Mouse (Mus musculus): ENCODE measurements at regions not wholly inside any gene's neighbourhood (a gene's known extent, or its start where the extent isn't known, plus 50 kb on each side); places are given as distances from the start of the nearest gene placed in this dataset.
"Not testable (repeated sequence)": the region's sequence is repeated elsewhere in the genome, so short reads cannot be mapped to it uniquely, and the experiment has no call there.

DNA sequence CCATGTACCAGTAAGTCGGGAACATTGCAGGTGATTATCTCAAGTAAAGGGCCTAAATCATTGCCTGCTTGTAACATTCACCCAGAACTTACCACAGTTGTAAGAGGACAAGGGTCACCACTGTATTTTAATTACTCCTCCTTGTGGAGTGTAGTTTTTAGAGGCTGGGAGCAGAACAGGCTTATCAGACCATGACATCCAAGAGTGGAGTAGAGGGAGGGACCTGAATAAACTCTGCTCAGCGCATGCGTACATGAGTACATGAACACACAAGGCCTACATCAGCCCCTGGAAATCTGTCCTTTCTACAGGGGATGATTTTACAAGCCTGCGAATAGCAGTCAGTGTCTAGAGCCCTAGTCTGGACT lies 456.4 kb downstream of the Cbln4 start:
- peaks cover 0 to 2% of the 10 kb centered on the region in 2 experiments; a peak in 1 of 4 replicates for H3K4me1 ChIP-seq (ENCODE audit: control insufficient read depth in 2 of 2, insufficient read depth in 2 of 2, low read length in 2 of 2)
- ATAC-seq (ENCODE audit: insufficient number of reproducible peaks, insufficient read depth, low FRiP score, low read depth), result no peak
- H3K36me3 ChIP-seq (ENCODE audit: control insufficient read depth, insufficient read depth, low read length), result no peaks in the 10 kb centered on the region
- H3K27ac ChIP-seq (replicated peaks in 1 of 2; ENCODE audit: control insufficient read depth in 1 of 2, insufficient read depth in 1 of 2, low read depth in 2 of 2, low read length in 2 of 2), result no peak overlapping the region
- no peaks in the 10 kb centered on the region for H3K9me3 ChIP-seq (ENCODE audit: control insufficient read depth, low read length)
- H3K9ac ChIP-seq (ENCODE audit: low read length), result no peak overlapping the region
- no peak overlapping the region for H3K4me2 ChIP-seq (ENCODE audit: low read length)
- H3K4me3 ChIP-seq (ENCODE audit: control insufficient read depth in 1 of 2, insufficient read depth in 1 of 2, low read depth in 1 of 2, low read length in 2 of 2), result no peak overlapping the region
- WGBS, result 87% methylated on average over 4 of the region's 4 CpGs
- H3K27me3 ChIP-seq (ENCODE audit: control insufficient read depth, insufficient read depth, low read length), result no peaks in the 10 kb centered on the region

DNA sequence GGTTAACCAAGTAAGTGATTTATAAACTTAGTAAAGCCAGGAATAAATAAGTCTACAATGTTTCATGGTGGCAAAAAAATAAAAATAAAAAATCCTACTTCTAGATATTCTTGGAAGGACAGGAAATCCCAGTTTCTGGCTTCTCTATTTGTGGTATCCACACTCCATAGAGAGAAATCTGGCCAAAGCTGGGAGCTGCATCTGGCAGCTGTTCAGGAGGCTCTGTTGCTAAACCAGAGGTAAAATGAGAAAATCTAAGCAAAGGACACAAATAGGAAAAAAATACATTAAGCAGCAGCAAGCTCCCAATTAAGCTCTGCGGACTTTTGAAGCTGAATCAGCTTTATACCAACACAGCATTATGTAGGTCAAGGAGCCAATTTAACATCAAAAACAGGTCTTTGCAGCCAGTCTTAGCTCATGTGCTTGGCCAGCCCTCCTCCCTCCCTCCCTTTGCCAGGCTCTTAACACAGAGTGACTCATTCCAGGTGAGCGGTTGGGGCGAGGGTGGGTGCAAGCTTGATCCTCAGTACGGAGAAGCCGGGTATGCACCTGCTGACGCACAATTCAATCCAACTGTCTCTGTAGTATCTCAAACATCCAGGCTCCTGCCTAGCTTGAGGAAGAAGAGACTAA lies 456.9 kb downstream of the Cbln4 start:
- ATAC-seq (ENCODE audit: insufficient number of reproducible peaks, insufficient read depth, low FRiP score, low read depth), result no peak
- Histone ChIP-seq H3K36me3 (ENCODE audit: control insufficient read depth, insufficient read depth, low read length) (no peaks in the 10 kb centered on the region), H3K9ac (ENCODE audit: low read length) (no peak overlapping the region), H3K9me3 (ENCODE audit: control insufficient read depth, low read length) (no peaks in the 10 kb centered on the region), H3K4me3 (ENCODE audit: control insufficient read depth in 1 of 2, insufficient read depth in 1 of 2, low read depth in 1 of 2, low read length in 2 of 2) (no peak overlapping the region), H3K4me1 (ENCODE audit: control insufficient read depth in 2 of 2, insufficient read depth in 2 of 2, low read length in 2 of 2) (peaks cover 0 to 2% of the 10 kb centered on the region in 2 experiments; a peak in 1 of 4 replicates), H3K4me2 (ENCODE audit: low read length) (no peak overlapping the region), H3K27ac (replicated peaks in 1 of 2; ENCODE audit: control insufficient read depth in 1 of 2, insufficient read depth in 1 of 2, low read depth in 2 of 2, low read length in 2 of 2) (no peak overlapping the region), H3K27me3 (ENCODE audit: control insufficient read depth, insufficient read depth, low read length) (no peaks in the 10 kb centered on the region)
- WGBS, result 88% methylated on average over 6 of the region's 6 CpGs

DNA sequence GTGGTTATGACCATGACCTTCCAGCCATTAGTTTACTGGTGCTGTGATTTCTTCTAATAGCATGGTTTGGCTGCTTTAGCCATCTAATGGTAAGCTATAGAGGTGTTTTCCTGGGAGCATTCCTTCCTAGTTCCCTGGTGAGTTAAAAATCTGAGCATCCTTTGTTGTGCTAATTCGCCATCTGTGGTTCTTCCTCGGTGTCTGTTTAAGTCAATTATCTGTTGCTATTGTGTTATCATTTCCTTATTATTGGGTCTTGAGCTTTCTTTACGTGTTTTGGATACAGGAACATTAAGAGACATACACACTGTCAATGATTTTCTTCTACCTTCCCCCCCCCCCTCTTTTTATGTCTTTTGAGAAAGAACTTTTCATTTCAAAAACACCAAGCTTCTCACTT lies 468.9 kb downstream of the Cbln4 start:
- whole genome bisulfite sequencing, result 64% methylated on average over 3 of the region's 3 CpGs
- no peaks in the 10 kb centered on the region for H3K36me3 ChIP-seq (ENCODE audit: control insufficient read depth, insufficient read depth, low read length)

DNA sequence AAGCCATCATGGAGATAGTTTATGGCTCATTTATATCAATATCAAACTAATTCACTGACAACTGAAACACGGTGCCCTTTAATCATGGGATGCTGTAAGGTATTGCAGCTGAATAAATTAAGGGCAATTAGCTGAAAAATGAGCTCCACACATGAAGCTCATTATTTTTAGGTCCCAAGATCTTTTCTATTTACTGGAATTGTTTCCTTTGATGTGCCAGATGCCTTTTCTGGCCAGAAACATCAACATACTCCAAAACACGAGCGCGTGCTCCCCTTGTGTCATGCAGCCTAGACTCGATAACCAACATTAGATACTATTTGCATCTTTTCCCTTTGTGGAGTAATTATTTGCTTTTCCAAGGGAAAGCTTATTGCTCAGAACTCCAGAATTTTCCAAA lies 480.6 kb downstream of the Cbln4 start:
- no peak overlapping the region for H3K27ac ChIP-seq (replicated peaks in 1 of 2; ENCODE audit: control insufficient read depth in 1 of 2, insufficient read depth in 1 of 2, low read depth in 2 of 2, low read length in 2 of 2)
- no peaks in the 10 kb centered on the region for H3K4me1 ChIP-seq (ENCODE audit: control insufficient read depth in 2 of 2, insufficient read depth in 2 of 2, low read length in 2 of 2)
- no peaks in the 10 kb centered on the region for H3K27me3 ChIP-seq (ENCODE audit: control insufficient read depth, insufficient read depth, low read length)
- H3K36me3 ChIP-seq (ENCODE audit: control insufficient read depth, insufficient read depth, low read length), result no peaks in the 10 kb centered on the region
- no peak for ATAC-seq (ENCODE audit: insufficient number of reproducible peaks, insufficient read depth, low FRiP score, low read depth)
- no peak overlapping the region for H3K4me2 ChIP-seq (ENCODE audit: low read length)
- WGBS, result 85% methylated on average over 5 of the region's 5 CpGs
- no peak overlapping the region for H3K9ac ChIP-seq (ENCODE audit: low read length)
- peaks cover 6% of the 10 kb centered on the region; the same call in 1 of the 2 replicates for H3K9me3 ChIP-seq (ENCODE audit: control insufficient read depth, low read length)
- H3K4me3 ChIP-seq (ENCODE audit: control insufficient read depth in 1 of 2, insufficient read depth in 1 of 2, low read depth in 1 of 2, low read length in 2 of 2), result no peak overlapping the region

More for the DNA sequence above, 468.9 kb downstream of the Cbln4 start:
- Histone ChIP-seq H3K27me3 (ENCODE audit: control insufficient read depth, insufficient read depth, low read length) (no peaks in the 10 kb centered on the region), H3K27ac (replicated peaks in 1 of 2; ENCODE audit: control insufficient read depth in 1 of 2, insufficient read depth in 1 of 2, low read depth in 2 of 2, low read length in 2 of 2) (no peak overlapping the region), H3K4me2 (ENCODE audit: low read length) (no peak overlapping the region), H3K4me3 (ENCODE audit: control insufficient read depth in 1 of 2, insufficient read depth in 1 of 2, low read depth in 1 of 2, low read length in 2 of 2) (no peak overlapping the region), H3K9ac (ENCODE audit: low read length) (no peak overlapping the region), H3K4me1 (ENCODE audit: control insufficient read depth in 2 of 2, insufficient read depth in 2 of 2, low read length in 2 of 2) (no peaks in the 10 kb centered on the region), H3K9me3 (ENCODE audit: control insufficient read depth, low read length) (0 out of 2 replicates have a peak, but pooled peaks cover 2% of the 10 kb centered on the region)
- ATAC-seq (ENCODE audit: insufficient number of reproducible peaks, insufficient read depth, low FRiP score, low read depth), result no peak

DNA sequence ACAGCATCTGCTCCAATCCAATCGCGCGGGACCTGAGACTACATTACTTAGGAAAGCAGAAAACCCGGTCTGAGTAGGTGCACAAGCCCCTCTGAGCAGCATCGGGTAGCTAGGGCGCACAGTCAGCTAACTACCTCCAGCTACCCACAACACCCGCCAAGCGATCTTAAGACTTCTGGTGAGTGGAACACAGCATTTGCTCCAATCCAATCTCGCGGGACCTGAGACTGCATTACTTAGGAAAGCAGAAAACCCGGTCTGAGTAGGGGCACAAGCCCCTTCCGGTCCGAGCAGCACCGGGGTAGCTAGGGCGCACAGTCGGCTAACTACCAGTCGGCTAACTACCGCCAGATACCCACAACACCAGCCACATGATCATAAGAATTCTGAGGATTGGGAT lies 500.5 kb downstream of the Cbln4 start:
- not testable (repeated sequence) for H3K36me3 ChIP-seq (ENCODE audit: control insufficient read depth, insufficient read depth, low read length); H3K4me1 ChIP-seq (ENCODE audit: control insufficient read depth in 2 of 2, insufficient read depth in 2 of 2, low read length in 2 of 2); H3K4me3 ChIP-seq (ENCODE audit: control insufficient read depth in 1 of 2, insufficient read depth in 1 of 2, low read depth in 1 of 2, low read length in 2 of 2); H3K27ac ChIP-seq (replicated peaks in 1 of 2; ENCODE audit: control insufficient read depth in 1 of 2, insufficient read depth in 1 of 2, low read depth in 2 of 2, low read length in 2 of 2); ATAC-seq (ENCODE audit: insufficient number of reproducible peaks, insufficient read depth, low FRiP score, low read depth); H3K9ac ChIP-seq (ENCODE audit: low read length); H3K4me2 ChIP-seq (ENCODE audit: low read length); H3K27me3 ChIP-seq (ENCODE audit: control insufficient read depth, insufficient read depth, low read length); H3K9me3 ChIP-seq (ENCODE audit: control insufficient read depth, low read length)
- WGBS, result 75% methylated on average over 18 of the region's 18 CpGs

- Histone ChIP-seq H3K4me1 (ENCODE audit: control insufficient read depth in 2 of 2, insufficient read depth in 2 of 2, low read length in 2 of 2) (no peaks in the 10 kb centered on the region), H3K4me3 (ENCODE audit: control insufficient read depth in 1 of 2, insufficient read depth in 1 of 2, low read depth in 1 of 2, low read length in 2 of 2) (no peak overlapping the region), H3K27ac (replicated peaks in 1 of 2; ENCODE audit: control insufficient read depth in 1 of 2, insufficient read depth in 1 of 2, low read depth in 2 of 2, low read length in 2 of 2) (no peak overlapping the region), H3K4me2 (ENCODE audit: low read length) (no peak overlapping the region), H3K27me3 (ENCODE audit: control insufficient read depth, insufficient read depth, low read length) (no peaks in the 10 kb centered on the region), H3K9ac (ENCODE audit: low read length) (no peak overlapping the region), H3K36me3 (ENCODE audit: control insufficient read depth, insufficient read depth, low read length) (no peaks in the 10 kb centered on the region), H3K9me3 (ENCODE audit: control insufficient read depth, low read length) (no peaks in the 10 kb centered on the region)
- ATAC-seq (ENCODE audit: insufficient number of reproducible peaks, insufficient read depth, low FRiP score, low read depth), result no peak
- WGBS, result 88% methylated on average over 5 of the region's 5 CpGs
Measured at GRCm38 (mm10) chr2:171514876-171515275, 528.4 kb downstream of the Cbln4 start.

GRCm38 (mm10) chr2:171496620-171497019 lies 546.6 kb downstream of the Cbln4 start:
- WGBS, result 78% methylated on average over 4 of the region's 4 CpGs
- H3K4me2 ChIP-seq (ENCODE audit: low read length), result no peak overlapping the region
- H3K4me3 ChIP-seq (ENCODE audit: control insufficient read depth in 1 of 2, insufficient read depth in 1 of 2, low read depth in 1 of 2, low read length in 2 of 2), result no peak overlapping the region
- H3K27ac ChIP-seq (replicated peaks in 1 of 2; ENCODE audit: control insufficient read depth in 1 of 2, insufficient read depth in 1 of 2, low read depth in 2 of 2, low read length in 2 of 2), result no peak overlapping the region
- H3K9ac ChIP-seq (ENCODE audit: low read length), result no peak overlapping the region
- no peaks in the 10 kb centered on the region for H3K9me3 ChIP-seq (ENCODE audit: control insufficient read depth, low read length)
- H3K4me1 ChIP-seq (ENCODE audit: control insufficient read depth in 2 of 2, insufficient read depth in 2 of 2, low read length in 2 of 2), result peaks cover 0 to 3% of the 10 kb centered on the region in 2 experiments; a peak in 1 of 4 replicates
- ATAC-seq (ENCODE audit: insufficient number of reproducible peaks, insufficient read depth, low FRiP score, low read depth), result no peak
- no peaks in the 10 kb centered on the region for H3K27me3 ChIP-seq (ENCODE audit: control insufficient read depth, insufficient read depth, low read length)
- H3K36me3 ChIP-seq (ENCODE audit: control insufficient read depth, insufficient read depth, low read length), result no peaks in the 10 kb centered on the region

- Histone ChIP-seq H3K9ac (ENCODE audit: low read length) (no peak overlapping the region), H3K36me3 (ENCODE audit: control insufficient read depth, insufficient read depth, low read length) (no peaks in the 10 kb centered on the region), H3K4me1 (ENCODE audit: control insufficient read depth in 2 of 2, insufficient read depth in 2 of 2, low read length in 2 of 2) (peaks cover 0 to 3% of the 10 kb centered on the region in 2 experiments; a peak in 1 of 4 replicates), H3K9me3 (ENCODE audit: control insufficient read depth, low read length) (no peaks in the 10 kb centered on the region), H3K4me3 (ENCODE audit: control insufficient read depth in 1 of 2, insufficient read depth in 1 of 2, low read depth in 1 of 2, low read length in 2 of 2) (no peak overlapping the region), H3K27me3 (ENCODE audit: control insufficient read depth, insufficient read depth, low read length) (no peaks in the 10 kb centered on the region), H3K4me2 (ENCODE audit: low read length) (no peak overlapping the region), H3K27ac (replicated peaks in 1 of 2; ENCODE audit: control insufficient read depth in 1 of 2, insufficient read depth in 1 of 2, low read depth in 2 of 2, low read length in 2 of 2) (no peak overlapping the region)
- WGBS, result 34% methylated on average over 12 of the region's 12 CpGs
- no peak for ATAC-seq (ENCODE audit: insufficient number of reproducible peaks, insufficient read depth, low FRiP score, low read depth)
Measured at GRCm38 (mm10) chr2:171493741-171494140, 549.5 kb downstream of the Cbln4 start.

Data from heart, embryonic 14.5 days (tissue).